Mouse (Mus musculus) heart, adult 11 months (tissue): ENCODE measurements around the gene Slc25a35.
A peak's percentile ranks its signal among the peaks of the same experiment; 100 is the strongest.
"Not testable (repeated sequence)": the region's sequence is repeated elsewhere in the genome, so short reads cannot be mapped to it uniquely, and the experiment has no call there.

Source experiments
- DNase-seq: peaks from one replicate; pipeline ENCODE4 v3.0.0; 2022

The Slc25a35 gene

GRCm38 (mm10) chr11:68962159-68962558, 5.8 kb upstream of the Slc25a35 start:
- DNase-seq, result peak; percentile 95

- DNase-seq, result no peak
These were observed 4.5 kb upstream of the Slc25a35 start for GRCm38 (mm10) chr11:68963405-68963804.

- DNase-seq, result no peak
These were observed 2.9 kb upstream of the Slc25a35 start for GRCm38 (mm10) chr11:68965050-68965449.

GRCm38 (mm10) chr11:68965845-68966244, 2.1 kb upstream of the Slc25a35 start:
- no peak for DNase-seq

- no peak for DNase-seq
These were observed 1.4 kb upstream of the Slc25a35 start for GRCm38 (mm10) chr11:68966554-68966953.

GRCm38 (mm10) chr11:68968752-68969151, 821 bp downstream of the Slc25a35 start:
- DNase-seq, result no peak

- peak; percentile 97 for DNase-seq
These were observed 2.3 kb downstream of the Slc25a35 start for GRCm38 (mm10) chr11:68970232-68970631.

- peak; percentile 99 for DNase-seq
These were observed 5.5 kb downstream of the Slc25a35 start for GRCm38 (mm10) chr11:68973250-68974058.

- no peak for DNase-seq
These were observed 6.1 kb downstream of the Slc25a35 start for GRCm38 (mm10) chr11:68974059-68974450.

GRCm38 (mm10) chr11:68975085-68975484, 7.2 kb downstream of the Slc25a35 start, which contains the start of gene Rangrf:
Rangrf (minus strand) TSS chr11:68975185.
- DNase-seq, result no peak

GRCm38 (mm10) chr11:68975601-68976000, 7.7 kb downstream of the Slc25a35 start:
- peak; percentile 66 for DNase-seq

GRCm38 (mm10) chr11:68979320-68979733, 11.4 kb downstream of the Slc25a35 start:
- DNase-seq, result no peak

- no peak for DNase-seq
These were observed 13.0 kb downstream of the Slc25a35 start for GRCm38 (mm10) chr11:68980919-68981318.

- peak; percentile 94 for DNase-seq
These were observed 14.9 kb downstream of the Slc25a35 start for GRCm38 (mm10) chr11:68982639-68983369.

GRCm38 (mm10) chr11:68987365-68987882, 19.5 kb downstream of the Slc25a35 start:
- no peak for DNase-seq

- DNase-seq, result peak; percentile 92
These were observed 20.4 kb downstream of the Slc25a35 start for GRCm38 (mm10) chr11:68988341-68988740.

GRCm38 (mm10) chr11:68993122-68993521, 25.2 kb downstream of the Slc25a35 start:
- peak; percentile 91 for DNase-seq

- no peak for DNase-seq
These were observed 26.4 kb downstream of the Slc25a35 start for GRCm38 (mm10) chr11:68994377-68994776.

- no peak for DNase-seq
These were observed 29.1 kb downstream of the Slc25a35 start for GRCm38 (mm10) chr11:68997080-68997479.

GRCm38 (mm10) chr11:69002782-69003181, 34.9 kb downstream of the Slc25a35 start:
- not testable (repeated sequence) for DNase-seq

- no peak for DNase-seq
These were observed 35.7 kb downstream of the Slc25a35 start for GRCm38 (mm10) chr11:69003592-69003991.

GRCm38 (mm10) chr11:69005193-69005592, 37.3 kb downstream of the Slc25a35 start:
- no peak for DNase-seq

- DNase-seq, result not testable (repeated sequence)
These were observed 38.6 kb downstream of the Slc25a35 start for GRCm38 (mm10) chr11:69006575-69006974.
